Mouse (Mus musculus) ES-Bruce4 (cell line): Measurements from ENCODE around the gene Ctnna2.

ENCODE experiments used
- CTCF ChIP-seq: IDR thresholded peaks from one replicate; pipeline ENCODE4 v1.8.1; 2011; ENCODE audit warnings: low read depth, low read length
- EP300 ChIP-seq: IDR thresholded peaks from 2 replicates; pipeline ENCODE4 v1.6.1; 2011; ENCODE audit warnings: low read depth, low read length; ENCODE audit not compliant: insufficient read depth
- POLR2A ChIP-seq: IDR thresholded peaks from one replicate; pipeline ENCODE4 v1.8.1; 2011; ENCODE audit warnings: low read length; ENCODE audit not compliant: insufficient read depth

- TF ChIP-seq POLR2A = no peak
- no peak for TF ChIP-seq CTCF
- TF ChIP-seq EP300 = no peak
Observed at GRCm38 (mm10) chr6:77537055-77537807, 442.3 kb downstream of the Ctnna2 start.
